Mouse (Mus musculus): ENCODE measurements at regions not wholly inside any gene's neighbourhood (a gene's known extent, or its start where the extent isn't known, plus 50 kb on each side); places are given as distances from the start of the nearest gene placed in this dataset.

DNA sequence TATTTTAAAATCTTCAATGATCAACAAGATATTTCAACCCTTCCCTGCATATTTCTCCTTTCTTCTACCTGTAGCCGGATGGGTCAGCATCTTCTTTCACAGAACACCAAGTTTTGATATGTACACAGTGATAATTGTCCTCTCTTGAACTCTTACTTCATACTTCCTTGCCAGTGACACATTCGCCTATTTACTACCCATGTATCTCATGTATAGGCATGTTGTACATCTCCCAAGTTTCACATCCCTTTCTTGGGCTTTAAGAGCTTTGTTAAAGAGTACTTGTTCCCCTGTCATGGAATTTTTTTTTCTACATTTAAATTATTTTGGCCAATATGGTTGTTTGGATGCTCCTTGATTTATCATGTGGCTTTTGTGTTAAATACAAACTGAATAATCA lies 3602.1 kb upstream of the Gm7489 start:
- Histone ChIP-seq H3K4me2 (ENCODE audit: low read depth) (no peak overlapping the region), H3K4me3 (ENCODE audit: insufficient read depth in 1 of 2, low read depth in 2 of 2, low read length in 2 of 2) (no peak overlapping the region), H3K9ac (replicated peaks) (no peak overlapping the region), H3K27me3 (ENCODE audit: control insufficient read depth, insufficient read depth, low read length) (no peaks in the 10 kb centered on the region), H3K36me3 (replicated peaks; ENCODE audit: control insufficient read depth, insufficient read depth, low read depth) (no peaks in the 10 kb centered on the region), H3K27ac (no peak overlapping the region), H3K9me3 (ENCODE audit: control insufficient read depth, low read length) (no peaks in the 10 kb centered on the region), H3K4me1 (replicated peaks; ENCODE audit: control insufficient read depth in 2 of 2, insufficient read depth in 2 of 2, low read length in 1 of 2) (no peaks in the 10 kb centered on the region)
- 52% methylated on average over 2 of the region's 2 CpGs for WGBS (ENCODE audit: insufficient replicate concordance)
- ATAC-seq (ENCODE audit: insufficient read depth) (no peak), DNase-seq (ENCODE audit: low read depth in 3 of 3, low spot score in 3 of 3) (no peak)
- no peak for TF ChIP-seq CTCF (IDR thresholded peaks at IDR 0.05; ENCODE audit: low read depth)
- TF ChIP-seq EP300 (IDR thresholded peaks at IDR 0.05; ENCODE audit: low read depth), result no peak

GRCm38 (mm10) chr15:50283491-50283890 lies 3601.2 kb upstream of the Gm7489 start:
- WGBS (ENCODE audit: insufficient replicate concordance), result 69% methylated on average over 2 of the region's 2 CpGs
- no peak for DNase-seq (ENCODE audit: low read depth in 3 of 3, low spot score in 3 of 3)
- no peaks in the 10 kb centered on the region for H3K36me3 ChIP-seq (replicated peaks; ENCODE audit: control insufficient read depth, insufficient read depth, low read depth)
- no peak overlapping the region for H3K27ac ChIP-seq
- TF ChIP-seq EP300 (IDR thresholded peaks at IDR 0.05; ENCODE audit: low read depth) (no peak), CTCF (IDR thresholded peaks at IDR 0.05; ENCODE audit: low read depth) (no peak)
- no peak overlapping the region for H3K4me2 ChIP-seq (ENCODE audit: low read depth)
- no peaks in the 10 kb centered on the region for H3K4me1 ChIP-seq (replicated peaks; ENCODE audit: control insufficient read depth in 2 of 2, insufficient read depth in 2 of 2, low read length in 1 of 2)
- H3K9ac ChIP-seq (replicated peaks), result no peak overlapping the region
- no peaks in the 10 kb centered on the region for H3K27me3 ChIP-seq (ENCODE audit: control insufficient read depth, insufficient read depth, low read length)
- H3K4me3 ChIP-seq (ENCODE audit: insufficient read depth in 1 of 2, low read depth in 2 of 2, low read length in 2 of 2), result no peak overlapping the region
- ATAC-seq (ENCODE audit: insufficient read depth), result no peak
- H3K9me3 ChIP-seq (ENCODE audit: control insufficient read depth, low read length), result no peaks in the 10 kb centered on the region

DNA sequence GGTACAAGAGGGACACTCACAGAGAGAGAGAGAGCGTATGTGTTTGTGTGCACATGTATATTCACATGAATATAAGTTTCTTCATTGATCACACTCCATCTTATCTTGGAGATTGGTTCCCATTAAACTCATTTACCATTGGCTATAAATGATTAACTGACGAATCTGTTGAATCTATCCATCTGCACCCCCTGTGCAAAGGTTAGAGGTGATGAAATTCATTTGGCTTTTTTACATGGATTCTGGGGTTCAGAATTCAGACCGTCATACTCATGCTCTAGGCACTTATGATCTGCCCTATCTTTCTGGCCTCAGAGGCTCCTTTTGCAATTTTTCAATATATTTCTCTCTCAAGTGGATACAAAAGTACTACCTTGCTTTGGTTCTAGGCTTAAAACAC lies 3582.9 kb upstream of the Gm7489 start:
- ATAC-seq (ENCODE audit: insufficient read depth), result no peak
- Histone ChIP-seq H3K27me3 (ENCODE audit: control insufficient read depth, insufficient read depth, low read length) (no peaks in the 10 kb centered on the region), H3K4me3 (ENCODE audit: insufficient read depth in 1 of 2, low read depth in 2 of 2, low read length in 2 of 2) (no peak overlapping the region), H3K4me1 (replicated peaks; ENCODE audit: control insufficient read depth in 2 of 2, insufficient read depth in 2 of 2, low read length in 1 of 2) (no peaks in the 10 kb centered on the region), H3K9ac (replicated peaks) (no peak overlapping the region), H3K36me3 (replicated peaks; ENCODE audit: control insufficient read depth, insufficient read depth, low read depth) (no peaks in the 10 kb centered on the region), H3K4me2 (ENCODE audit: low read depth) (no peak overlapping the region), H3K27ac (no peak overlapping the region), H3K9me3 (ENCODE audit: control insufficient read depth, low read length) (no peaks in the 10 kb centered on the region)
- TF ChIP-seq EP300 (IDR thresholded peaks at IDR 0.05; ENCODE audit: low read depth), result no peak
- no peak for TF ChIP-seq CTCF (IDR thresholded peaks at IDR 0.05; ENCODE audit: low read depth)
- no peak for DNase-seq (ENCODE audit: low read depth in 3 of 3, low spot score in 3 of 3)
- WGBS (ENCODE audit: insufficient replicate concordance), result 58% methylated on average over 3 of the region's 3 CpGs

GRCm38 (mm10) chr15:50304085-50304484 lies 3580.6 kb upstream of the Gm7489 start:
- no peak overlapping the region for H3K4me2 ChIP-seq (ENCODE audit: low read depth)
- no peaks in the 10 kb centered on the region for H3K9me3 ChIP-seq (ENCODE audit: control insufficient read depth, low read length)
- no peaks in the 10 kb centered on the region for H3K36me3 ChIP-seq (replicated peaks; ENCODE audit: control insufficient read depth, insufficient read depth, low read depth)
- no peaks in the 10 kb centered on the region for H3K27me3 ChIP-seq (ENCODE audit: control insufficient read depth, insufficient read depth, low read length)
- no peaks in the 10 kb centered on the region for H3K4me1 ChIP-seq (replicated peaks; ENCODE audit: control insufficient read depth in 2 of 2, insufficient read depth in 2 of 2, low read length in 1 of 2)
- TF ChIP-seq CTCF (IDR thresholded peaks at IDR 0.05; ENCODE audit: low read depth), result no peak
- TF ChIP-seq EP300 (IDR thresholded peaks at IDR 0.05; ENCODE audit: low read depth), result no peak
- no peak for ATAC-seq (ENCODE audit: insufficient read depth)
- DNase-seq (ENCODE audit: low read depth in 3 of 3, low spot score in 3 of 3), result no peak
- H3K27ac ChIP-seq, result no peak overlapping the region
- no peak overlapping the region for H3K9ac ChIP-seq (replicated peaks)
- no peak overlapping the region for H3K4me3 ChIP-seq (ENCODE audit: insufficient read depth in 1 of 2, low read depth in 2 of 2, low read length in 2 of 2)
- 77% methylated on average over 4 of the region's 4 CpGs for WGBS (ENCODE audit: insufficient replicate concordance)

GRCm38 (mm10) chr15:50320796-50321195 lies 3563.9 kb upstream of the Gm7489 start:
- ATAC-seq (ENCODE audit: insufficient read depth) (no peak), DNase-seq (ENCODE audit: low read depth in 3 of 3, low spot score in 3 of 3) (no peak)
- Histone ChIP-seq H3K27me3 (ENCODE audit: control insufficient read depth, insufficient read depth, low read length) (no peaks in the 10 kb centered on the region), H3K4me3 (ENCODE audit: insufficient read depth in 1 of 2, low read depth in 2 of 2, low read length in 2 of 2) (no peak overlapping the region), H3K9me3 (ENCODE audit: control insufficient read depth, low read length) (no peaks in the 10 kb centered on the region), H3K4me1 (replicated peaks; ENCODE audit: control insufficient read depth in 2 of 2, insufficient read depth in 2 of 2, low read length in 1 of 2) (no peaks in the 10 kb centered on the region), H3K4me2 (ENCODE audit: low read depth) (no peak overlapping the region), H3K9ac (replicated peaks) (no peak overlapping the region), H3K36me3 (replicated peaks; ENCODE audit: control insufficient read depth, insufficient read depth, low read depth) (no peaks in the 10 kb centered on the region), H3K27ac (no peak overlapping the region)
- TF ChIP-seq CTCF (IDR thresholded peaks at IDR 0.05; ENCODE audit: low read depth) (no peak), EP300 (IDR thresholded peaks at IDR 0.05; ENCODE audit: low read depth) (no peak)

DNA sequence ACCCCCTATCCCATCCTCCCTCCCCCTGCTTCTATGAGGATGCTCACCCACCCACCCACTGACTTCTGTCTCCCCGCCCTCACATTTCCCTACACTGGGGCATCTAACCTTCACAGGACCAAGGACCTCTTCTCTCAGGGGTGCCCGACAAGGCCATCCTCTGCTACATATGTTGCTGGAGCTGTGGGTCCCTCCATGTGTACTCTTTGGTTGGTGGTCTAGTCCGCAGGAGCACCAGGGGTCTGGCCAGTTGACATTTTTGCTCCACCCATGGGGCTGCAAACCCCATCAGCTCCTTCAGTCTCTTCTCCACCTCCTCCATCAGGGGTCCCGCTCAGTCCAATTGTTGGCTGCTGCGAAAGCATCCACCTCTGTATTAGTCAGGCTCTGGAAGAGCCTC lies 3539.2 kb upstream of the Gm7489 start:
- Histone ChIP-seq H3K4me3 (ENCODE audit: insufficient read depth in 1 of 2, low read depth in 2 of 2, low read length in 2 of 2) (no peak overlapping the region), H3K27ac (no peak overlapping the region), H3K27me3 (ENCODE audit: control insufficient read depth, insufficient read depth, low read length) (no peaks in the 10 kb centered on the region), H3K4me2 (ENCODE audit: low read depth) (no peak overlapping the region), H3K9ac (replicated peaks) (no peak overlapping the region), H3K9me3 (ENCODE audit: control insufficient read depth, low read length) (no peaks in the 10 kb centered on the region), H3K4me1 (replicated peaks; ENCODE audit: control insufficient read depth in 2 of 2, insufficient read depth in 2 of 2, low read length in 1 of 2) (no peaks in the 10 kb centered on the region), H3K36me3 (replicated peaks; ENCODE audit: control insufficient read depth, insufficient read depth, low read depth) (no peaks in the 10 kb centered on the region)
- DNase-seq (ENCODE audit: low read depth in 3 of 3, low spot score in 3 of 3) (no peak), ATAC-seq (ENCODE audit: insufficient read depth) (no peak)
- 69% methylated on average over 5 of the region's 5 CpGs for WGBS (ENCODE audit: insufficient replicate concordance)
- TF ChIP-seq EP300 (IDR thresholded peaks at IDR 0.05; ENCODE audit: low read depth), result no peak

Data from liver, embryonic 14.5 days (tissue).